Mouse (Mus musculus): ENCODE measurements around the gene Tmf1.

The Tmf1 gene

DNA sequence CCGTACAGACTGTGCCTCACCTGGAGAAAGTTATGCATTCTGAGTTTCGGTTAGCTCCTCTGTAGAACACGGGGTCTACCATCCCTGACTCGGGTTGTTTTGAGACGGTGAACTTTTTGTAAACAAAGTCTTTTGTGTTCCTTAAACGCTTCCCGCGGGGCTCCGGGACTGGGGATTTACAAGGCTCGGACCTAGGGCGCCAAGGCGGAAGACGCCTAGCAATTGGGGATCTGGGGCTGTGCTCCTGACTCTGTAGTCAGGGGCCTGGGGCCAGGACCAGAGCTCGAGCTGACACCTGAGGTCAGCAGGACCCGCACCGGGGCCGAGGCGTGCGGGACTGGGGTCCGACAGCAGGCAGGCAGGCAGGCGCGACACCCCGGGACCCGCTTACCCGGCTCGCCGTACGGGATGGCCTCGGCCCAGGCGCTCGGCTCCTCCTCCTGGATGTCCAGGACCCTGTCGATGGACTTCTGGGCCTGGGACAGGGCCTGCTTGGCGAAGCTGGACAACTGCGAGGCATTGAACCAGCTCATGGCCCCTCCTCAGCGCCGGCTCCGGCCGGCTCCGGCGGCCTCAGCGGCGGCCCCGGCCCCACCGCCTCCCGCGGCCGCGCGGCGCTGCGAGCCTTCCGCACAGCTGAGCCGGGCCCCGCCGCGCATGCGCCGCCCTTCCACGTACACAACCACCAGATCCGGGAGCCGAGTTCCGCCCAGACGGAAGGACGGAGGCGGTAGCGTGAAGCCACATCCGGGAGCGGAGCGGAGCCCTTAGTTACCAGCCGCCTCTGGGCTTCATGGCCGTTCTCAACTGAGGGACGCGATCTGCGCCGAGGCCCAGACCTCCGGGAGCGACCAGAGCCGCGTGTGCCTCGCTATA is at the start of gene Tmf1:
Gene Tmf1 (minus strand): TSS at position 632 of the 876 bp plus-strand sequence.
- DNase-seq = peak; percentile 98 to 99

- DNase-seq = no peak
These were observed 48.3 kb upstream of the Tmf1 start for GRCm38 (mm10) chr6:97227067-97227847.

GRCm38 (mm10) chr6:97226083-97226491 is 47.2 kb upstream of the Tmf1 start:
- no peak for DNase-seq

DNA sequence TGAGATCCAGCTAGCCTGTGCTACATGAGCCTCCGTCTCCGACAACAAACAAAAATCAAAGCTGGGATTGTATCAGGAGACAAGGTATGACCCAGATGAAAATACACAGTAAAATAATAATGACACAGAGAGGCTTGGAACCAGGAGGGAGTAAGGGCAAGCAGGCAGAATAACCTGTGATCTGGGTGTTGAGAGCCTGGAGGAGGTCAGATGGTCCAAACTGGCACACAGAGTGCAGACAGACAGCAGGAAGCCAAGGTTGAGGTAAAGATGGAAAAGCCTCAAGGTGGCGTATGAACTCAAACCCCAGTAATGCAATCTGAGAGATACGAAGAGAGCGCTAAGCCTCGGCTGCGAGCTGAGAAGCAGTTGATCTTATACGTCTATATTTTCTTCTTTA is 45.6 kb upstream of the Tmf1 start:
- DNase-seq = no peak

GRCm38 (mm10) chr6:97223566-97223965 is 44.6 kb upstream of the Tmf1 start:
- DNase-seq = no peak

DNA sequence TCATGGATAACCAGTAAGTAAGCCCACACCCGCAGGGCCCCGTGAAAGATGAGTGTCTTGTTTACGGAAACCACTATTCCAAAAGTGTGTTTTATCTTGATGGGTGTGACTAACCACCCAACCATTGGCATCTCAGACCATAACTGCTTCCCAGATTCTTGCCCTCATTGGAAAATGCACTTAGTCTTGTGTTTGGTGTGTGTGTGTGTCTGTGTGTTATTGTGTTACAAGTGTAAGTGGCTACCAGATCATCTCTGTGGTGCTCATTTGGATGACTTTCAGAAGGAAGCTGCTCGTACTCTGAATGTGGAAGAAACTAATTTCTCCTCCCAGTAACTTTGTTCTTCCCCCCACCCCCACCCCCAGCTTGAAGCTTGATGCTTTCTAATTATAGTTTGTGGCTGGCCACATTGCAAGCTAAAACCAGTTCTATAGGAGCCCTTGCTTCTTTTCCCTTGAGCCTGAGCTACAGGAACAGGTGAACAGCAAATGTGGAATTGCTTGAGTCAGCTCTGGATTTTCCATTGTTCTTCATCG is 44.1 kb upstream of the Tmf1 start:
- no peak for DNase-seq

DNA sequence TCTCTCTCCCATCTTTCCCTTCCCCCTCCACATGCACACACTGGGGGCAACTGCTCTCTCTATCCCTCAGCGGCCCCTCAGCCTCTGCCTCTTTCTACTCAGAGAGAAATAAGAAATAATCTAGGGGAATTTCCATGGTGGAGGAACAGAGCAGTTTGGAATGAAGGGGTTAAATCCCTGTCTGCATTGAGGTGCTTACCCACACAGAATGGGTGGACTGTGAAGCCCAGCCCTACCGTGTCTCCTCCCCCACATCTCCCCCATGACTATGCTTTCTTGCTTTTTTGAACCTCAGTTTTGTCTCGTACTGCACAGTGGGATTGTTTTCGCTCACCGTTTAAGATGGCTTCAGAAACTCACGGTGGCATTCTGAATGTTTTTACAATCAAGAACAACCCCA is 43.4 kb upstream of the Tmf1 start:
- no peak for DNase-seq

DNA sequence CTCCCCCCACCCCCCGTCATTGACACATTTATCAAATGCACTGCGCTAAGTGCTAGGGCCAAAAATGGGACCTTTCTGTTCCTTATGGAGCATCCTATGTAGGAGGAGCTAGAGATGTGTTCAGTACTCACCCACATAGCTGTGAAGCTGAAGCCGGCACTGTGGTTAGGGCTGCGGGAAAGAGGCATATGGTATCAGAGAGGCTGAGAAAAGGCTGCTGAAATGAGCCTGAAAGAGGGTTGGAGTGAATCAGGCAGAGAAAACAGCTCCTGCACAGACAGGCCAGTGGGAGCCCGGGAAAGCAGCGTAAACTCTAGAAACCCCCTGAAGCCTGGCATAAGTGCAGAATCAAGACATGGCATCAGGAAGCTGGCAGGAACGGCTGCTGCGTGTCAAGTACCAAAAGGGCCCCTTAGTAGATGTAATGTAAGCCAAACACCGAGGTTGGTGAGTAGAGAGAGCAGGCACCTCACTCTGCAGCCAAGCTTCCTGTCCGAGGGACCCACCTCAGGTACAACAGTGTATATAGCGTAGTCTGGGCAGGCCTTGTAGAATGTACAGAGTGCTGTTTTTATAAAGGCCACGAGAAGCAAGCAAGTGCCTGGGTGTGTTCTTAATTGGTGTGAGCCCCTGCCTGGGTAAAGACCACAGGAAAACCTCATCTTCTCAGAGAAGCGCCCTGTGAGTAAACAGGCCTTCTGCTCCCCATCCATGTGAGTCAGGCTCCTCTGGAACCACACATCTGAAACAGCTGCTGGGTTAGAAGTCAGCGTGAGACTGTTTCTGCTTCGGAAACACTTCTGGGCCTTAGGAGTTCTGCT is 42.5 kb upstream of the Tmf1 start:
- DNase-seq = no peak

GRCm38 (mm10) chr6:97220672-97221071 is 41.8 kb upstream of the Tmf1 start:
- no peak for DNase-seq

- DNase-seq = no peak
These were observed 37.4 kb upstream of the Tmf1 start for GRCm38 (mm10) chr6:97216154-97216821.

- peak; percentile 15 to 55 for DNase-seq
These were observed 33.1 kb upstream of the Tmf1 start for GRCm38 (mm10) chr6:97211981-97212380.

DNA sequence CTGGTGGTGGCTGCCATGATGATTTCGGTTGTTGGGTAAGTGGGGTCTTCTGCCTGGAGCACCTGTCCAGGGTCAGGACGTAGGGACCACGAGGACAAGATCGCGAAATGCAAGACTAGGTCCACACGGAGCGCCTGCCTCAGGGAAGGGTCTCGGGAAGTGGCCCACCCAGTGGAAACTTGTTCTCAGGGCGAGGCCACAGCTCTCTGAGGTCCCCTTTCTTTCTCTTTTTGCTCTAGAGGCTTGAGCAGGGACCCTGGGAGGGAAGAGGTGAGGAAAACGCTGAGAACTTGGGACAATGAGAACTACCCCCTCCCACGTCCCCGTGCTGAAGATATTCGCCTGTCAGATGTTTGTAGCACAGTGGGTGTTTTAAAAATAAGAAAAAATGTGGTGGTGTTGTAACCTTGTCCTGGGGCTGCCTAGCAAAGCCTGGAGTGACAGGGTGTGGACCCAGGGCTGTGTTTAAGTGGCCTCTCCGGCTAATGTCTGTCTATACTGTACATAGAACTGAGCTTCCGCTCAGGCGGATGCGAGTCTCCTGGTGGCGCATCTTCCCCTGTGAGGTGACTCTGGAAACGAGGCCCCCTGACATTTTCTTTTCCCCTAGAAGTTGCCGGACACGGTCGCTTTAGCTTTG is 32.2 kb upstream of the Tmf1 start:
- DNase-seq = peak; percentile 15 to 48

DNA sequence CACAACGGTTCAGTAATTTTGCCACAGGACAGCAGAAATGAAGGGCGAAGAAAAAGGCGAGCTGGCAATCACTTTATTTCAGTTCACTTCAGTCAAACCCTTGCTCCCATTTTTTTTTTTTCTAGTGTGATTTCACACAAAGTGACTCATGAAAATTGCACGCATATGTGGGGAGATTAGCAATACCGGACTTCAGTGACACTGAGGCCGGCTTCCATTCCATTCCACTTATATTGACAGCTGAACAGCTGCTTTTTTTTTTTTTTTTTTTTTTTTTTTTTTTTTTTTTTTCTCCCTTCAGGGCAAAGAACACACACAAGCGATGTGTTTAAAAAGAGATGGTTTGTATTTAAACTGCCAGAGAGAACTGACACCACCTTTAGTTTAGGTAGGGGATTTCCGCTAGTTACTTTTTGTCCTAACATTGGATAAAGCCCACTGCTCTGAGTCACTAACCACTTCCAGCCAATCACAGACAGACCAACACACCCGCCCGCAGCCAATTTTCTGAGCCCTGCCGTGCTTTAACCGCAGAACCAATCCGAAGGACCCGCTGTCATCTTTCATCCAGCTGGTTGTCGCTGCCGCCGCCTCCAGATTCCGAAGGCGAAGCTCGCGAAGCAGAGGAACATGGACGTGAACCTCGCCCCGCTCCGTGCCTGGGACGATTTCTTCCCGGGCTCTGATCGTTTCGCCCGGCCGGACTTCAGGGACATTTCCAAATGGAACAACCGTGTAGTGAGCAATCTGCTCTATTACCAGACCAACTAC is 31.5 kb upstream of the Tmf1 start, which contains the start of gene Arl6ip5:
Gene Arl6ip5 (plus strand): TSS at position 499 of the 771 bp plus-strand sequence.
- peak; percentile 91 to 96 for DNase-seq

- DNase-seq = no peak
These were observed 30.8 kb upstream of the Tmf1 start for GRCm38 (mm10) chr6:97209751-97210150.

DNA sequence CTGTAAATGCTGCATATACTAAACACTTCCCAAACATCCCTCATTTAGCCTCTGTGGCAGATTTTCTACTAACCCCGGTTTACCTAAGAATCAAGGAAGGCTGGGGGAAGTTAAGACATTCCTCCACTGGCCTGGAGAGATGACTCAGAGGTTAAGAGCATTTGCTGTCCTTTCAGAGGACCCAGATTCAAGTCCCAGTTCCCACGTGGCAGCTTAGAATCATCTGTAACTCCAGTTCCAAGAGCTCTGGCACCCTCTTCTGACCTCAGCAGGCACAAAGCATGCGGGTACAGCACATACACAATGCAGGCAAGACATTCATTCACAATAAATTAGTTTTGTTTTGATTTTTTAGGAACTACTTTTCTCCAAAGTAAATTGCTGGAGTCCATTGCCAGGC is 30.3 kb upstream of the Tmf1 start:
- DNase-seq = no peak

- DNase-seq = peak in 1 of 2 experiments; percentile 11
These were observed 29.5 kb upstream of the Tmf1 start for GRCm38 (mm10) chr6:97208406-97208805.

DNA sequence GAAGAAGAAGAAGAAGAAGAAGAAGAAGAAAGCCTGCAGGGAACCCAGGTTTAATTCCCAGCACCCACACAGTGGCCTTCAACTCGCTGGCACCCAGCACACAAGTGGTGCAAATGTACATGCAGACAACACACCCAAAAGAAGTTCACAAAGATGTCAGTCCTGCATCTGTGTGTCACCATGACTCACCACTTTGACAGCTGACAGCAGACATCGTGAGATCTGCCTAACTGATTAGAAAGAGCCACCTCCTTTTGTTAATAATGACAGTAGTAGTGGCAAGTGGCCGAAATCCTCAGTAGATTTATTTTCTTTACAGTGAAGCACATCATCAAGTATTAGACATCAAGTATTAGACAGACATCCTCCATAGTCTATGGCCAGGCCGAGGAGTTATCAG is 28.2 kb upstream of the Tmf1 start:
- DNase-seq = no peak

DNA sequence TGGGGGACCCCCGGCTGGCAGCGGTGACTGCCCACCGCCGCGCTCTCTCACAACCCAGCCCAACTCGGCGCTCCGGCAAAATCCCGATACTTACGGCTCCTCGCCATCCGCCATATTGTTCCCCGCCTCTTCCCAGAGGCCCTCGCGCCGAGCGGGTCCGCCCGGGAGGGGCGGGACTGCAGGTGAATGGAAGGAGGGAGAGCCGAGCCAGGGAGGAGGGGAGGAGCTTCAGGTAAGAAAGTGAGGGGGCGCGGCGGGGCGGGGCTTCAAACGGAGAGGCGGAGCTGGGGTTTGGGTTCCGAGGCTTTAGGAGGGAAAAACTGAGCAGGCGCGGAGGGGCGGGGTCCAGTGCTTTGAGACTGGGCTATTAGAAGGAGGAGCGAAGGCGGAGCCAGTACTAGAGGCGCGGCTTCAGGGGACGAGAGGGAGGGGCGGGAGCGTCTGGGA is 26.5 kb upstream of the Tmf1 start, which contains the start of gene Uba3:
Gene Uba3 (minus strand): TSS at position 209 of the 447 bp plus-strand sequence.
- DNase-seq = peak; percentile 100

DNA sequence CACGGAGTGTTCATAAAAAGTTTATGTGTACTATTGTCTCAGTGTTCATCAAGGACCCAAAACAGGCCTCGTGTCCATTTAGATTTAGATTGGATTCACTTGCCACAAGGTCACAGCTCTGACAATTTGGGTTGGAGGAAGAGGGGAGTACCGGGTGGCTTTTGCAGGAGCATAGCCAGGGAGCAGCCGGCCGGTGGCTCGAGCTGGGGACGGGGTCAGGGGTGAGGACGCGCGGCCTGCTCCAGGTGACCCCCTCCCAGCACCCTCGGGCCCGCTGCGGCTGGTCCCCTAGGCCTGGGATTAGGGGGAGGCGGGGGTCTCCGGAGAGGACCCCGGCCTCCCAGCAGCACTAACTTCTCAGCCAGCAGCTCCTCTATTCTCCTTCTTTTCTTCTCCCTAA is 26.0 kb upstream of the Tmf1 start:
- DNase-seq = peak; percentile 10 to 64

GRCm38 (mm10) chr6:97204252-97204869 is 25.4 kb upstream of the Tmf1 start:
- no peak for DNase-seq
